Mouse (Mus musculus): ENCODE measurements around the gene Kctd21.

DNA sequence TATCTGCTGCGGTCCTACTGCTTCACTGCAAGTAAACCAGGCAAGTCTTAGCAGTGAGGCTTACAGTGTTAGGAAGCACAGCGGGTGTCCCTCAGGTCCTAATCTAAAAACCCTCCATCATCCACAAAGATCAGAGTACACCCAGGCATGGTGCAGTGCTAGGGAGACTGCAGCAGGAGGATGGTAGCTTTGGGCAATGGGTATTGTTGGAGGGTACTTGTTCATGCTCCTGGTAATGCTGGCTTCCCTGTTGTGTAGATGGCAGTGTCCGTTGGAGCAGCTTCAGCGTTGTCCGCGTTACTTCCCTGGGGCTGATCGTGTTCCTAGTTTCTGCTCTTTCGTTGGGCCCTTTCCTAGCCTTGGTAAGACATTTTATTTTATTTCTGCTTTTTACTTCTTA is 50.5 kb downstream of the Kctd21 start:
- TF ChIP-seq CTCF (IDR thresholded peaks at IDR 0.05; ENCODE audit: low read depth, low read length) (no peak), POLR2A (IDR thresholded peaks at IDR 0.05; ENCODE audit: insufficient read depth, low read length) (no peak)
